Mouse (Mus musculus) CH12.LX (cell line): ENCODE data around the gene Dock3. TPM values are rescaled to one million over a fixed set of nuclear protein-coding genes. Genes with fewer than 3 reads are reported as not detected.

Experiments
- DNase-seq: peaks from one replicate; pipeline ENCODE4 v3.0.0-alpha.2; 2013; ENCODE audit errors: extremely low read depth
- H3K27ac ChIP-seq: 2 replicates; pipeline ENCODE4 v1.5.1; 2012; ENCODE audit warnings: low read depth, mild to moderate bottlenecking, control low read depth, moderate library complexity; ENCODE audit not compliant: insufficient read depth
- H3K27me3 ChIP-seq: replicated peaks from 2 replicates; pipeline ENCODE3; 2012; ENCODE audit warnings: inconsistent platforms
- H3K36me3 ChIP-seq, 2 experiments: replicated peaks in 1 of 2; 2 replicates each; pipeline versions ENCODE3 to v1.6.1; 2012; ENCODE audit warnings: inconsistent platforms in 1 of 2, low read length in 1 of 2, mild to moderate bottlenecking in 1 of 2, mixed read lengths in 1 of 2, moderate library complexity in 1 of 2; ENCODE audit not compliant: control insufficient read depth in 1 of 2, insufficient read depth in 1 of 2
- H3K4me1 ChIP-seq, 2 experiments: 2 replicates each; pipeline ENCODE4 v1.6.1; 2012; ENCODE audit warnings: inconsistent platforms in 1 of 2, moderate library complexity in 1 of 2; ENCODE audit not compliant: insufficient read depth in 2 of 2, control insufficient read depth in 1 of 2
- H3K4me2 ChIP-seq: 2 replicates; pipeline ENCODE4 v1.6.1; 2012; ENCODE audit warnings: low read depth, mild to moderate bottlenecking, control low read depth; ENCODE audit not compliant: poor library complexity, insufficient read depth, severe bottlenecking
- H3K4me3 ChIP-seq, 3 experiments: fragments of 150-350 bp in 1 of 3; sonication (generic) in 1 of 3; replicated peaks in 1 of 3; 2 replicates each; pipeline versions ENCODE3 to v1.5.1; 2011 to 2012; ENCODE audit warnings: low read depth in 2 of 3, low read length in 2 of 3, mild to moderate bottlenecking in 2 of 3, moderate library complexity in 2 of 3, control low read depth in 1 of 3, improper control_type of control experiment in 1 of 3, inconsistent platforms in 1 of 3, mixed read lengths in 1 of 3; ENCODE audit not compliant: poor library complexity in 1 of 3
- H3K79me2 ChIP-seq: replicated peaks from 2 replicates; pipeline ENCODE4 v1.6.1; 2012; ENCODE audit warnings: mild to moderate bottlenecking, moderate library complexity; ENCODE audit not compliant: control insufficient read depth, poor library complexity, insufficient read depth, severe bottlenecking; ENCODE audit errors: extremely low read depth
- H3K9ac ChIP-seq: 2 replicates; pipeline ENCODE4 v1.6.1; 2012; ENCODE audit warnings: low read depth, mild to moderate bottlenecking, control low read depth, moderate library complexity; ENCODE audit not compliant: insufficient read depth
- H3K9me3 ChIP-seq: replicated peaks from 2 replicates; pipeline ENCODE3; 2012; ENCODE audit warnings: low read length, inconsistent platforms, mixed read lengths
- BHLHE40 ChIP-seq: IDR thresholded peaks from 2 replicates; pipeline ENCODE4 v1.6.1; 2011; ENCODE audit warnings: mild to moderate bottlenecking, low read depth, low read length, improper control_type of control experiment
- CHD2 ChIP-seq: IDR thresholded peaks from 2 replicates; pipeline ENCODE4 v1.6.1; 2011; ENCODE audit warnings: low read length, improper control_type of control experiment
- E2F4 ChIP-seq: IDR thresholded peaks from 2 replicates; pipeline ENCODE4 v1.6.1; 2011; ENCODE audit warnings: low read depth, low read length, improper control_type of control experiment; ENCODE audit not compliant: insufficient replicate concordance
- ELF1 ChIP-seq: IDR thresholded peaks from 2 replicates; pipeline ENCODE4 v1.6.1; 2014; ENCODE audit warnings: low read depth, mild to moderate bottlenecking, inconsistent platforms, low read length, improper control_type of control experiment
- GABPA ChIP-seq: IDR thresholded peaks from 2 replicates; pipeline ENCODE4 v1.6.1; 2012; ENCODE audit warnings: low read depth, low read length, improper control_type of control experiment, inconsistent platforms; ENCODE audit not compliant: insufficient replicate concordance
- HCFC1 ChIP-seq: IDR thresholded peaks from 2 replicates; pipeline ENCODE4 v1.6.1; 2012; ENCODE audit warnings: low read depth, mild to moderate bottlenecking, inconsistent platforms, low read length, improper control_type of control experiment
- IRF4 ChIP-seq: IDR thresholded peaks from 2 replicates; pipeline ENCODE4 v1.6.1; 2014; ENCODE audit warnings: low read depth, mild to moderate bottlenecking, inconsistent platforms, low read length, improper control_type of control experiment
- MAX ChIP-seq: IDR thresholded peaks from 2 replicates; pipeline ENCODE4 v1.6.1; 2011; ENCODE audit warnings: low read length, improper control_type of control experiment
- MEF2A ChIP-seq: IDR thresholded peaks from 2 replicates; pipeline ENCODE4 v1.6.1; 2014; ENCODE audit warnings: low read depth, mild to moderate bottlenecking, inconsistent platforms, low read length, improper control_type of control experiment, borderline replicate concordance
- MXI1 ChIP-seq: IDR thresholded peaks from 2 replicates; pipeline ENCODE4 v1.6.1; 2011; ENCODE audit warnings: mild to moderate bottlenecking, low read depth, low read length, improper control_type of control experiment
- NELFE ChIP-seq: IDR thresholded peaks from 2 replicates; pipeline ENCODE4 v1.6.1; 2011; ENCODE audit warnings: low read depth, low read length, improper control_type of control experiment
- RAD21 ChIP-seq: IDR thresholded peaks from 2 replicates; pipeline ENCODE4 v1.6.1; 2011; ENCODE audit warnings: low read depth, mild to moderate bottlenecking, low read length, improper control_type of control experiment, moderate library complexity
- TCF12 ChIP-seq: IDR thresholded peaks from 2 replicates; pipeline ENCODE4 v1.6.1; 2014; ENCODE audit warnings: low read depth, mild to moderate bottlenecking, inconsistent platforms, low read length, improper control_type of control experiment
- UBTF ChIP-seq: IDR thresholded peaks from 2 replicates; pipeline ENCODE4 v1.6.1; 2012; ENCODE audit warnings: low read depth, mild to moderate bottlenecking, inconsistent platforms, low read length, improper control_type of control experiment, moderate library complexity
- USF1 ChIP-seq: IDR thresholded peaks from 2 replicates; pipeline ENCODE4 v1.6.1; 2014; ENCODE audit warnings: low read depth, mild to moderate bottlenecking, inconsistent platforms, low read length, improper control_type of control experiment
- ZC3H11A ChIP-seq: IDR thresholded peaks from 2 replicates; pipeline ENCODE4 v1.6.1; 2012; ENCODE audit warnings: low read depth, mild to moderate bottlenecking, inconsistent platforms, low read length, improper control_type of control experiment
- ZKSCAN1 ChIP-seq: IDR thresholded peaks from 2 replicates; pipeline ENCODE4 v1.6.1; 2012; ENCODE audit warnings: low read depth, inconsistent platforms, low read length, improper control_type of control experiment, borderline replicate concordance
- dilution Hi-C: fragments of 300-500 bp; cut with MboI; formaldehyde crosslinking; loops from 2 replicates; pipeline ENCODE4 v1.14.3; 2020; ENCODE audit warnings: low sequenced_read_pairs; ENCODE audit not compliant: extremely low pct_unique_long_range_greater_than_20kb, extremely low pct_ligation_motif_present
- in situ Hi-C: fragments of 300-500 bp; cut with MboI; formaldehyde crosslinking; loops from 3 replicates; pipeline ENCODE4 v1.14.3; 2019; ENCODE audit warnings: low sequenced_read_pairs, low pct_ligation_motif_present, low pct_unique_long_range_greater_than_20kb, mixed read lengths
- polyA plus RNA-seq: library from polyadenylated mRNA; unstranded; fragments of >175 nt; gene quantifications from 2 replicates; pipeline ENCODE4 v1.2.1, GENCODE M21; 2012; ENCODE audit warnings: low read depth; ENCODE audit not compliant: insufficient read length
- total RNA-seq, 2 experiments: library from RNA; depleted of rRNA; stranded (reverse); fragments of 300-350 nt in 1 of 2; fragments of >200 nt in 1 of 2; gene quantifications; 2 replicates each; pipeline ENCODE4 v1.2.3; 2012 to 2014

Dock3 gene
- total and polyA plus RNA-seq, 3 experiments, result 0.30 TPM; not detected in 2

- Histone ChIP-seq H3K36me3 (no peaks in the 10 kb centered on the region), H3K27me3 (peaks cover 61% of the 10 kb centered on the region), H3K4me2 (no peak overlapping the region), H3K4me1 (no peaks in the 10 kb centered on the region), H3K9ac (no peak overlapping the region), H3K79me2 (no peaks in the 10 kb centered on the region), H3K4me3 (no peak overlapping the region), H3K9me3 (no peaks in the 10 kb centered on the region), H3K27ac (no peak overlapping the region)
- TF ChIP-seq MAX, result no peak
- TF ChIP-seq RAD21, result no peak
- no peak for TF ChIP-seq E2F4
- no peak for TF ChIP-seq ELF1
- TF ChIP-seq GABPA, result no peak
- no peak for TF ChIP-seq NELFE
- no peak for TF ChIP-seq CHD2
- TF ChIP-seq TCF12, result no peak
- no peak for TF ChIP-seq HCFC1
- no peak for TF ChIP-seq MXI1
- TF ChIP-seq ZC3H11A, result no peak
- TF ChIP-seq MEF2A, result no peak
- in situ Hi-C loops, result no loop called here
- dilution Hi-C loops, result no loop called here
- DNase-seq, result no peak
These were observed 330.1 kb downstream of the Dock3 start for GRCm38 (mm10) chr9:106901596-106901995.

GRCm38 (mm10) chr9:106898901-106899300 is 332.8 kb downstream of the Dock3 start:
- H3K9me3 ChIP-seq, result no peaks in the 10 kb centered on the region
- dilution Hi-C loops, result no loop called here
- TF ChIP-seq ZKSCAN1, result no peak
- no peak for TF ChIP-seq IRF4
- no peak for TF ChIP-seq CHD2
- no peak for TF ChIP-seq E2F4
- no peak for TF ChIP-seq UBTF
- no peak for TF ChIP-seq BHLHE40
- TF ChIP-seq MEF2A, result no peak
- TF ChIP-seq USF1, result no peak
- TF ChIP-seq, all 38 proteins: peak for 0

More at GRCm38 (mm10) chr9:106898901-106899300, 332.8 kb downstream of the Dock3 start:
- no peak overlapping the region for H3K9ac ChIP-seq
- H3K4me3 ChIP-seq, result no peak overlapping the region
- 0 out of 4 replicates have a peak, but pooled peaks cover 0 to 2% of the 10 kb centered on the region in 2 experiments for H3K4me1 ChIP-seq
- no peaks in the 10 kb centered on the region for H3K79me2 ChIP-seq
- no peak for DNase-seq
- H3K27ac ChIP-seq, result no peak overlapping the region
- in situ Hi-C loops, result no loop called here
- H3K4me2 ChIP-seq, result no peak overlapping the region
- H3K27me3 ChIP-seq, result peaks cover 64% of the 10 kb centered on the region
- no peaks in the 10 kb centered on the region for H3K36me3 ChIP-seq
